Mouse (Mus musculus): ENCODE data around the gene Fto. TPM values are rescaled to one million over a fixed set of nuclear protein-coding genes. Genes with fewer than 3 reads are reported as not detected.

Gene Fto
- total and polyA plus RNA-seq, 3 experiments, result 8.4 to 43.2 (median 15.7) TPM

DNA sequence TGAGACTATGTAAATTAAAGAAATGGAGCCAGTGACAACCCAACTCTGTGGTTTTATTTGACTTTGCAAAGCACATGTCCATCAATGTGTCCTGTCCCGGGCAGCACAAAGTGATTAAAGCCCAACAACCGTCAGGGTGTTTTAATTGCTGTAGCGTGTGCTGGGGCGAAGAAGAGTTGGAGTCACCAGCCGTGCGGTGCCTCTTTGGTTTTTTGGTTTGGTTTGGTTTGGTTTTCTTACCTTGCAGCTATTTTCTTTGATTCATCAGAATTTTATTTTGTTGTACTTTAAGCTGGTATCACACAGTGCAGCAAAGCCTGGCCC is 263.6 kb downstream of the Fto start:
- H3K4me2 ChIP-seq (ENCODE audit: insufficient read depth, low read depth, poor library complexity, severe bottlenecking), result no peak overlapping the region
- no peak overlapping the region for H3K27ac ChIP-seq (ENCODE audit: insufficient read depth, low read depth)
- no peak overlapping the region for H3K9ac ChIP-seq (ENCODE audit: insufficient read depth, low read depth)
- TF ChIP-seq SMC3 (IDR thresholded peaks at IDR 0.05; ENCODE audit: low read depth, low read length) (no peak), RCOR1 (conservative IDR thresholded peaks at IDR 0.05; ENCODE audit: low read depth, low read length) (no peak), JUND (conservative IDR thresholded peaks at IDR 0.05; ENCODE audit: low read depth, low read length) (no peak), USF2 (conservative IDR thresholded peaks at IDR 0.05; ENCODE audit: low read depth, low read length) (no peak), NELFE (IDR thresholded peaks at IDR 0.05; ENCODE audit: low read depth, low read length) (no peak), JUN (IDR thresholded peaks at IDR 0.05; ENCODE audit: insufficient read depth, low read depth, low read length) (no peak), TBP (conservative IDR thresholded peaks at IDR 0.05; ENCODE audit: low read depth, low read length) (no peak), E2F4 (IDR thresholded peaks at IDR 0.05; ENCODE audit: insufficient replicate concordance, low read depth, low read length) (no peak), CHD1 (IDR thresholded peaks at IDR 0.05; ENCODE audit: low read depth, low read length) (no peak), ZC3H11A (IDR thresholded peaks at IDR 0.05; ENCODE audit: low read depth, low read length) (no peak), ZMIZ1 (IDR thresholded peaks at IDR 0.05; ENCODE audit: low read depth, low read length) (no peak), CTCF (conservative IDR thresholded peaks at IDR 0.05 in 1 of 2, IDR thresholded peaks at IDR 0.05 in 1 of 2; ENCODE audit: low read depth in 2 of 2, low read length in 2 of 2) (no peak), GABPA (IDR thresholded peaks at IDR 0.05; ENCODE audit: insufficient replicate concordance, low read depth, low read length) (no peak), EP300 (IDR thresholded peaks at IDR 0.05; ENCODE audit: low read length) (no peak), USF1 (IDR thresholded peaks at IDR 0.05; ENCODE audit: low read depth, low read length) (no peak), KAT2A (IDR thresholded peaks at IDR 0.05; ENCODE audit: insufficient replicate concordance, low read length) (no peak), POLR2AphosphoS2 (IDR thresholded peaks at IDR 0.05; ENCODE audit: low read depth, low read length) (no peak), NRF1 (IDR thresholded peaks at IDR 0.05; ENCODE audit: low read depth, low read length) (no peak), ELF1 (IDR thresholded peaks at IDR 0.05; ENCODE audit: low read depth, low read length) (no peak)
- H3K36me3 ChIP-seq (replicated peaks in 1 of 2; ENCODE audit: control insufficient read depth in 1 of 2, insufficient read depth in 1 of 2, low read length in 1 of 2), result peaks cover 3 to 20% of the 10 kb centered on the region in 2 experiments
- no peak overlapping the region for H3K4me3 ChIP-seq (replicated peaks in 1 of 3; ENCODE audit: low read depth in 2 of 3, low read length in 2 of 3, poor library complexity in 1 of 3)
- no peak for DNase-seq (ENCODE audit: extremely low read depth)
- no peaks in the 10 kb centered on the region for H3K79me2 ChIP-seq (replicated peaks; ENCODE audit: control insufficient read depth, extremely low read depth, insufficient read depth, poor library complexity, severe bottlenecking)
- in situ Hi-C loops (cut with MboI; ENCODE audit: low pct_ligation_motif_present, low pct_unique_long_range_greater_than_20kb, low sequenced_read_pairs) (no loop called here), dilution Hi-C loops (cut with MboI; ENCODE audit: extremely low pct_ligation_motif_present, extremely low pct_unique_long_range_greater_than_20kb, low sequenced_read_pairs) (no loop called here)
- H3K4me1 ChIP-seq (ENCODE audit: control insufficient read depth in 1 of 2, insufficient read depth in 2 of 2), result peaks cover 0 to 6% of the 10 kb centered on the region in 2 experiments; a peak in 1 of 4 replicates
- no peaks in the 10 kb centered on the region for H3K27me3 ChIP-seq (replicated peaks)
- H3K9me3 ChIP-seq (replicated peaks; ENCODE audit: low read length), result no peaks in the 10 kb centered on the region

DNA sequence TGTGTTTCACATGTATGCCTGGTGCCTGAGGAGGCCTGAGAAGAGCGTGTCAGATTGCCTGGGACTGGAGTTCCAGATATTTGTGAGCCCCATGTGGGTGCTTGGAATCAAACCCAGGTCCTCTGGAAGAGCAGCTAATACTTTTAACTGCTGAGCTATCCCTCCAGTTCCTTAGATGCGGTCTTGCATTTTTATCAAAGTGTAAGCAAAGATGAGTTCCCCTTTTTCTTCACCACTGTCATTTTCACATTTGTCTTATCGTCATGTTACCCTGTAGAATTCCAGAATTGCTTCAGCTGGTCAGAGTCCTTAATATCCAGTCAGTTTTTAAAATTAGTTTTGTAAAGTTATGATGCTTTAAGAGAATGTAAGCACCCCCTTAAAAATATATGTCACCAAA is 264.3 kb downstream of the Fto start:
- Histone ChIP-seq H3K4me1 (ENCODE audit: control insufficient read depth in 1 of 2, insufficient read depth in 2 of 2) (peaks cover 0 to 6% of the 10 kb centered on the region in 2 experiments; a peak in 1 of 4 replicates), H3K4me2 (ENCODE audit: insufficient read depth, low read depth, poor library complexity, severe bottlenecking) (no peak overlapping the region), H3K27me3 (replicated peaks) (no peaks in the 10 kb centered on the region), H3K36me3 (replicated peaks in 1 of 2; ENCODE audit: control insufficient read depth in 1 of 2, insufficient read depth in 1 of 2, low read length in 1 of 2) (peaks cover 3 to 19% of the 10 kb centered on the region in 2 experiments), H3K9me3 (replicated peaks; ENCODE audit: low read length) (no peaks in the 10 kb centered on the region), H3K4me3 (replicated peaks in 1 of 3; ENCODE audit: low read depth in 2 of 3, low read length in 2 of 3, poor library complexity in 1 of 3) (no peak overlapping the region), H3K9ac (ENCODE audit: insufficient read depth, low read depth) (no peak overlapping the region), H3K27ac (ENCODE audit: insufficient read depth, low read depth) (no peak overlapping the region), H3K79me2 (replicated peaks; ENCODE audit: control insufficient read depth, extremely low read depth, insufficient read depth, poor library complexity, severe bottlenecking) (no peaks in the 10 kb centered on the region)
- dilution Hi-C loops (cut with MboI; ENCODE audit: extremely low pct_ligation_motif_present, extremely low pct_unique_long_range_greater_than_20kb, low sequenced_read_pairs), result no loop called here
- TF ChIP-seq ZNF384 (IDR thresholded peaks at IDR 0.05; ENCODE audit: low read depth, low read length) (no peak), CHD2 (IDR thresholded peaks at IDR 0.05; ENCODE audit: low read length) (no peak), MAFK (IDR thresholded peaks at IDR 0.05; ENCODE audit: insufficient replicate concordance, low read length) (no peak), POLR2A (IDR thresholded peaks at IDR 0.05; ENCODE audit: low read depth, low read length) (no peak), USF2 (conservative IDR thresholded peaks at IDR 0.05; ENCODE audit: low read depth, low read length) (no peak), SMC3 (IDR thresholded peaks at IDR 0.05; ENCODE audit: low read depth, low read length) (no peak), HCFC1 (IDR thresholded peaks at IDR 0.05; ENCODE audit: low read depth, low read length) (no peak), JUN (IDR thresholded peaks at IDR 0.05; ENCODE audit: insufficient read depth, low read depth, low read length) (no peak), CHD1 (IDR thresholded peaks at IDR 0.05; ENCODE audit: low read depth, low read length) (no peak), CTCF (conservative IDR thresholded peaks at IDR 0.05 in 1 of 2, IDR thresholded peaks at IDR 0.05 in 1 of 2; ENCODE audit: low read depth in 2 of 2, low read length in 2 of 2) (no peak), IRF4 (IDR thresholded peaks at IDR 0.05; ENCODE audit: low read depth, low read length) (no peak)
- in situ Hi-C loops (cut with MboI; ENCODE audit: low pct_ligation_motif_present, low pct_unique_long_range_greater_than_20kb, low sequenced_read_pairs), result no loop called here
- DNase-seq (ENCODE audit: extremely low read depth), result no peak

All from CH12.LX (cell line).